Mouse (Mus musculus) embryonic facial prominence, embryonic 11.5 days (tissue): ENCODE data around the gene Tex101. TPM values are rescaled to one million over a fixed set of nuclear protein-coding genes. Genes with fewer than 3 reads are reported as not detected.
A peak's percentile ranks its signal among the peaks of the same experiment; 100 is the strongest.

Experiments used
- ATAC-seq: fragments of 200-750 bp; cut with Nextera tagmentation; replicated peaks from 2 replicates; pipeline ENCODE4 v1.8.0; 2017; ENCODE audit warnings: low read depth; ENCODE audit not compliant: insufficient number of reproducible peaks, low FRiP score, low TSS enrichment
- DNase-seq: peaks from one replicate; pipeline ENCODE4 v3.0.0-alpha.2; 2015; ENCODE audit warnings: low spot score
- H3K27ac ChIP-seq: fragments of 300-500 bp; sonication (generic); replicated peaks from 2 replicates; pipeline ENCODE4 v1.5.1; 2014; ENCODE audit warnings: mild to moderate bottlenecking, low read depth, low read length, control low read depth
- H3K27me3 ChIP-seq: fragments of 300-500 bp; sonication (generic); 2 replicates; pipeline ENCODE4 v1.6.1; 2014; ENCODE audit warnings: mild to moderate bottlenecking, low read length, moderate library complexity, mixed read lengths; ENCODE audit not compliant: control insufficient read depth, insufficient read depth
- H3K36me3 ChIP-seq: fragments of 300-500 bp; sonication (generic); replicated peaks from 2 replicates; pipeline ENCODE4 v1.6.1; 2014; ENCODE audit warnings: low read depth, mild to moderate bottlenecking, low read length, moderate library complexity, mixed read lengths; ENCODE audit not compliant: control insufficient read depth, insufficient read depth
- H3K4me1 ChIP-seq: fragments of 300-500 bp; sonication (generic); 2 replicates; pipeline ENCODE4 v1.6.1; 2014; ENCODE audit warnings: low read length, mixed read lengths; ENCODE audit not compliant: control insufficient read depth, insufficient read depth
- H3K4me2 ChIP-seq: fragments of 300-500 bp; sonication (generic); 2 replicates; pipeline ENCODE4 v1.6.1; 2014; ENCODE audit warnings: low read depth, mild to moderate bottlenecking, control low read depth, low read length, moderate library complexity
- H3K4me3 ChIP-seq: fragments of 300-500 bp; sonication (generic); 2 replicates; pipeline ENCODE4 v1.5.1; 2014; ENCODE audit warnings: low read depth, low read length, control low read depth
- H3K9ac ChIP-seq: fragments of 300-500 bp; sonication (generic); replicated peaks from 2 replicates; pipeline ENCODE4 v1.6.1; 2014; ENCODE audit warnings: mild to moderate bottlenecking, control low read depth, low read length
- H3K9me3 ChIP-seq: fragments of 300-500 bp; sonication (generic); replicated peaks from 2 replicates; pipeline ENCODE4 v1.6.1; 2016; ENCODE audit warnings: mild to moderate bottlenecking, low read length, inconsistent platforms, mixed read lengths; ENCODE audit not compliant: control insufficient read depth
- WGBS: fragments of 180-500 bp; shearing (Covaris S2); extraction: QIAGEN DNeasy Blood & Tissue Kit; methylation state at CpG from one replicate; pipeline ENCODE4 v1.1.7; 2014; 5-methylcytosine and 5-hydroxymethylcytosine counted together
- polyA plus RNA-seq: library from polyadenylated mRNA; unstranded; fragments of >200 nt; fragmentation: Nextera tagmentation; extraction: Ambion mirVana; gene quantifications from 2 replicates; pipeline ENCODE4 v1.2.1, GENCODE M21; 2014

The Tex101 gene
- polyA plus RNA-seq, 1 experiment from 2014 or later, result not detected

DNA sequence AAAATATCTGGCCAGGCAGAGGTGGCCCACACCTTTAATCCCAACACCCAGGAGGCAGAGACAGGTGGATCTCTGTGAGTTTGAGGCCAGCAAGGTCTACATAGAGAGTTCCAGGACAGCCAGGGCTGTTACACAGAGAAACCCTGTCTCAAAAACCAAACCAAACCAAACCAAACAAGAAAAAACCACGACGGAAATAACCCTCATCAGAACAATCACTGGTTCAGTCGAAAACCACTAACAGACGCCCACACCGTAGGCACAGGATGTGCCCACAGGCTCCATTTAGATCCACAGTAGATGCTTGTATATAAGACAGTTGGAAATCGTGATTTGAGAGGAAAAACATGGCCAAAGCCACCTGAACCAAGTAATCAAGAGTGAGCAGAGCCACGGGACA lies 31.5 kb downstream of the Tex101 start:
- no peak overlapping the region for H3K9ac ChIP-seq
- H3K4me1 ChIP-seq, result no peaks in the 10 kb centered on the region
- no peaks in the 10 kb centered on the region for H3K9me3 ChIP-seq
- H3K27me3 ChIP-seq, result peaks cover 7% of the 10 kb centered on the region; the same call in 1 of the 2 replicates
- DNase-seq (no peak), ATAC-seq (no peak)
- H3K27ac ChIP-seq, result no peak overlapping the region
- H3K4me3 ChIP-seq, result no peak overlapping the region
- 75% methylated on average over 7 of the region's 7 CpGs for WGBS
- no peak overlapping the region for H3K4me2 ChIP-seq
- no peaks in the 10 kb centered on the region for H3K36me3 ChIP-seq

DNA sequence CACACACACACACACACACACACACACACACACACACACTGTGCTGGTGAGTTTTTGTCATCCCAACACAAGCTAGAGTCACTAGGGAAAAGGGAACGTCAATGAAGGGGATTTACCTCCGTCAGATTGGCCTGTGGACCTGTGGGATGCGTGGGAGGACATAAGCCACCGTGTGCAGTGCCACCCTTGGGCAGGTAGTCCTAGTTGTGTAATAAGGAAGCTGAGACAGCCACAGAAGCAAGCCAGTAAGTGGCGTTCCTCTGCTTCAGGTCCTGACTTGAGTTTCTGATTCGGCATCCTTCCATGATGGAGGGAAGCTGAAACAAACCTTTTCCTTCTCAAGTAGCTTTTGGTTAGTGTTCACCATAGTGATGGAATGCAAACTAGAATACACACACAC lies 32.0 kb downstream of the Tex101 start:
- H3K4me3 ChIP-seq, result no peak overlapping the region
- H3K9me3 ChIP-seq, result no peaks in the 10 kb centered on the region
- no peak overlapping the region for H3K27ac ChIP-seq
- DNase-seq (no peak), ATAC-seq (no peak)
- no peak overlapping the region for H3K4me2 ChIP-seq
- H3K4me1 ChIP-seq, result no peaks in the 10 kb centered on the region
- H3K36me3 ChIP-seq, result no peaks in the 10 kb centered on the region
- peaks cover 12% of the 10 kb centered on the region for H3K27me3 ChIP-seq
- H3K9ac ChIP-seq, result no peak overlapping the region
- 81% methylated on average over 6 of the region's 6 CpGs for WGBS

DNA sequence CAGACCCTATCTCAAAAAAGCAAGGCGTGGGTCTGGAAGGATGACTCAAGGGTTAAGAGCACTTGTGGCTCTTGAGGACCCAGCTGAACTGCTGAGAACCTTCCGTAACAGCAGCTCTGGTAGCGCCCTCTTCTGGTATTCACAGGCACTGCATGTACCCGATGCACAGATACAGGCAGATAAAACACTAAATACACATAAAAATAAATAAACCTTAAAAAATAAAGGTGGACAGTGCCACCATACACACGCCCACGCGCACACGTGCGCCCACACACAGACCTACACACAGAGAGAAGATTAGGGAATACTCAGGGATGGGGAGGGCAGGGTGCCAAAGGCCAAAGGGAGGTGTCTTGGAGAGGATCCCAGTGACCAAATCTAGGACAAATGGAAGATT lies 34.0 kb downstream of the Tex101 start:
- Histone ChIP-seq H3K4me1 (peaks cover 2% of the 10 kb centered on the region; the same call in 1 of the 2 replicates), H3K36me3 (no peaks in the 10 kb centered on the region), H3K9me3 (no peaks in the 10 kb centered on the region), H3K27ac (no peak overlapping the region), H3K27me3 (peaks cover 28% of the 10 kb centered on the region), H3K4me2 (no peak overlapping the region), H3K9ac (no peak overlapping the region), H3K4me3 (no peak overlapping the region)
- 7% methylated on average over 9 of the region's 9 CpGs for WGBS
- ATAC-seq (no peak), DNase-seq (peak; percentile 69)

GRCm38 (mm10) chr7:24640450-24640849 lies 36.0 kb downstream of the Tex101 start:
- H3K36me3 ChIP-seq, result no peaks in the 10 kb centered on the region
- DNase-seq, result no peak
- H3K4me3 ChIP-seq, result no peak overlapping the region
- peaks cover 46% of the 10 kb centered on the region for H3K27me3 ChIP-seq
- H3K4me1 ChIP-seq, result peaks cover 3% of the 10 kb centered on the region; the same call in 1 of the 2 replicates
- no peak overlapping the region for H3K27ac ChIP-seq
- WGBS, result 65% methylated on average over 13 of the region's 13 CpGs
- H3K9me3 ChIP-seq, result no peaks in the 10 kb centered on the region
- no peak overlapping the region for H3K9ac ChIP-seq
- ATAC-seq, result no peak
- no peak overlapping the region for H3K4me2 ChIP-seq

GRCm38 (mm10) chr7:24638026-24638856 lies 38.2 kb downstream of the Tex101 start:
- Histone ChIP-seq H3K4me2 (peak overlapping the region; percentile 46), H3K4me3 (peak overlapping the region; percentile 19), H3K9me3 (no peaks in the 10 kb centered on the region), H3K4me1 (peaks cover 3% of the 10 kb centered on the region; the same call in 1 of the 2 replicates), H3K27ac (no peak overlapping the region), H3K27me3 (peaks cover 46% of the 10 kb centered on the region), H3K36me3 (no peaks in the 10 kb centered on the region), H3K9ac (no peak overlapping the region)
- 2% methylated on average over 35 of the region's 35 CpGs for WGBS
- ATAC-seq (no peak; the same call in 1 of the 2 replicates), DNase-seq (peak; percentile 48)

- no peak overlapping the region for H3K27ac ChIP-seq
Measured at GRCm38 (mm10) chr7:24637046-24637445, 39.4 kb downstream of the Tex101 start.

DNA sequence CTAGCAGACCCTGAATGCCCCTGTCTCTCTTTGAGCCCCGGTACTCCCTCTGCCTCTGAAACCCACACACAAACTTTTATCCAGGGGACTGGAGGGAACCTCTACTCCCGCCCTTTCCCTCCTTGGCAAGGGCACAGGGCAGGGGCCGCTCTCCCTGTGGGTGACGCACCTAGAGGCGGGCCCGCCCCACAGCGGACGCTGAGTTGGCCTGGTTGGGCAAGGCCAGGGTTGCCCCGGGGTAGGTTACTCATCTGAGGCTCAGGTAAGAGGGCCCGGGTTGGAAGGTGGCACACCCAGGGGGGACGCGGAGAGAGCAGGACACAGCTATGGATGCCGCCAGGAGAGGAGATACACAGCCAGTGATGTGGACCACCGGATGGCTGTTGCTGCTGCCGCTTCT lies 40.2 kb downstream of the Tex101 start, which contains the start of gene Lypd3:
Lypd3 (plus strand) TSS at position 287 of the 400 bp plus-strand sequence.
- peaks cover 3% of the 10 kb centered on the region; the same call in 1 of the 2 replicates for H3K4me1 ChIP-seq
- no peak within 1 kb of the TSS for H3K27ac ChIP-seq
- peak within 1 kb of the TSS; percentile 18; the same call in 1 of the 2 replicates for H3K4me3 ChIP-seq
- DNase-seq (no peak), ATAC-seq (no peak; the same call in 1 of the 2 replicates)
- H3K9ac ChIP-seq, result no peak within 1 kb of the TSS
- peak within 1 kb of the TSS; percentile 29 for H3K4me2 ChIP-seq
- WGBS, result 14% methylated on average over 15 of the region's 15 CpGs
- H3K36me3 ChIP-seq, result no peaks in the 10 kb centered on the region
- H3K27me3 ChIP-seq, result peaks cover 46% of the 10 kb centered on the region
- H3K9me3 ChIP-seq, result no peaks in the 10 kb centered on the region

More at GRCm38 (mm10) chr7:24637046-24637445, 39.4 kb downstream of the Tex101 start:
- ATAC-seq (peak; percentile 44), DNase-seq (no peak)
- Histone ChIP-seq H3K4me2 (peak overlapping the region; percentile 29), H3K9ac (no peak overlapping the region), H3K36me3 (no peaks in the 10 kb centered on the region), H3K4me3 (peak overlapping the region; percentile 18; the same call in 1 of the 2 replicates), H3K4me1 (peaks cover 3% of the 10 kb centered on the region; the same call in 1 of the 2 replicates), H3K9me3 (no peaks in the 10 kb centered on the region), H3K27me3 (peaks cover 46% of the 10 kb centered on the region)
- under 1% methylated on average over 18 of the region's 18 CpGs for WGBS
